Mouse (Mus musculus): Measurements from ENCODE around the gene Mef2c.

DNA sequence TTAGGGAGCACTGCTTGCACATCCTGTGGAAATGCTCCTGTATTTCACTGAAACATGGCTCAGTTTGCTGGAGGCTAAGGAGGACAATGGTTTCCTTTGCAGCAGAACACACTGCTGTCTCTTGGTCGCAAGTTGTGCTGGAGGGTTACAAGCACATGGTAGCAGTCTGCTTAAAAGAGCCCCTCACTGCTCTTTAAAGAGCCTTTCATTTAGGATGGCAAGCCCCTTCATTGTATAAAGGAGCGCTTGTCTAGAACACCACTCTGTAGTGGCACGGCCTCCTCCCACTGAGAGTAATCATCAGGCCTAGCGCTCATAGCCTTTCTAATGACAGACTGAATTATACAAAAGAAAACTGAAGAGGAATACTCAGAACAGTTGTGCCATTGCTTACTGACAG lies 80.0 kb downstream of the Mef2c start:
- TF ChIP-seq EP300 (IDR thresholded peaks at IDR 0.05; ENCODE audit: low read depth) (no peak), CTCF (IDR thresholded peaks at IDR 0.05; ENCODE audit: low read depth) (no peak)

Data from heart, postnatal 0 days (tissue).